Mouse (Mus musculus): Measurements from ENCODE around the gene Trim30d. TPM values are rescaled to one million over a fixed set of nuclear protein-coding genes. Genes with fewer than 3 reads are reported as not detected.
A peak's percentile ranks its signal among the peaks of the same experiment; 100 is the strongest.
"Not testable (repeated sequence)": the region's sequence is repeated elsewhere in the genome, so short reads cannot be mapped to it uniquely, and the experiment has no call there.

Gene Trim30d
- 12.2 and 12.4 TPM in 2 replicates for total RNA-seq (2017)

DNA sequence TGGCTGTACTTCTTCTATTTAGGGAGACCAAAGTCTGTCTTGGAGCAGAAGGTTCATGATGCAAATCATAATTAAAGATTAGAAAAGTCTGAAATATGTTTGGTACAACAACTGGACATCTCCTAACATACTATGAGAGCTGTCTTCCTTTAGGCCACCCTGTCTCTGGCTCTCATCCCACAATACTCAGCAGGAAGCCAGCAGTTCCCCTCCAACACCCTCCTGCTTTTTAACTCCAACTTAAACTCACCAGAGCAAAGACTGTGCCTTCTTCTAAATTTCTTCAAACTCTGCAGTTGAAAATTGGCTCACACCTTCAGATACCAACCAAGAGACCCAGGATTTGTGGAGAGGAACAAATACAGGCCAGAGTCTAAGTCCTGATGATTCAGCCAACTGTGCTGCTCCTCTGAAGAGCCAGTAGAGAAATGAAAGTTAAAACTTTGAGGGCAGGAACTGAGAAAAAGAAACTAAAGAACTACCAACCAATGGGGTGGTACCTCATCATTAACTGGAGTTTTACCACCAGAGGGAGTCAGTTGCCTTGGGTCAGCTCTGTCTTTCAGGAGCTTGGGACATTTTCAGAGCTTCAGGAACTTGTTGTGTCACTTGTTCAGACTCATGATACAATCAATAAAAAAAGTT, at the start of gene Trim30d:
TSS of gene Trim30d (minus strand) at position 429 of the 645 bp plus-strand sequence.
- ATAC-seq (replicated peaks; ENCODE audit: low read depth, poor library complexity, severe bottlenecking), result peak; percentile 100

DNA sequence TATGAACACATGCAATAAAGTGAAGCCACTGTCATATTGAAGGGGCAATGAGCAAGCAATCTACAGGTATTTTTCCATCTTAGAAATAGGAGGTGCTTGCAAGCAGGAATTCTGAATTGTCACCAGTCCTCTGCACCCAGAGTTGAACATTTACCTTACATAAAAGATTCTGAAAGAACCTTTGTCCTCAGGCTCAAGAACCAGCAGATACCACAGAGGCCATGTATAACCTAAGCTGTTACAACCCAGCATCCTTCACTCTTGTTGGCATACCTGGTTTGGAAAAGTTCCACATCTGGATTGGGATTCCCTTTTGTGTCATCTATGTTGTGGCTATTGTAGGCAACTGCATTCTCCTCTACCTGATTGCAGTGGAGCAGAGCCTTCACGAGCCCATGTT, 45.1 kb upstream of the Trim30d start:
- ATAC-seq (replicated peaks; ENCODE audit: low read depth, poor library complexity, severe bottlenecking), result no peak

DNA sequence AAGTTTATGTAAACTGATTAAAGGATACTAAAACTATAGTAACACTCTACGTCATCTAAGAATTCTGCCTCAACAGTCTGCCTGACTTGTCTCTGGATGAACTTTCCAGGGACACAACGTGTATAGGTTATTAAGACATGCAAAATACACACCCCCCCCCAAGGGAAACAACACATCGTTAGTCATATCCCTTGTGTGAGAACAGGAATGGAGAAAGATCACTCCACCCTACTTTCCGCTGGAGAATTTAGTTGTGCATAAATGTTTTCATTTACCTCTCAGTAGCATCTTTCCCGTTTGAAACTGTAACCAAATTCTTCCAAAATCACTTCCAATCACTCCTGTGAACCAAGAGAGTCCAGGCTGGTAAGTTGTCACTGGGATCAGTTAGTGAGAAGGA, 42.2 kb upstream of the Trim30d start, which contains the start of gene Olfr651:
TSS of gene Olfr651 (plus strand) at position 301 of the 400 bp plus-strand sequence.
- no peak for ATAC-seq (replicated peaks; ENCODE audit: low read depth, poor library complexity, severe bottlenecking)

DNA sequence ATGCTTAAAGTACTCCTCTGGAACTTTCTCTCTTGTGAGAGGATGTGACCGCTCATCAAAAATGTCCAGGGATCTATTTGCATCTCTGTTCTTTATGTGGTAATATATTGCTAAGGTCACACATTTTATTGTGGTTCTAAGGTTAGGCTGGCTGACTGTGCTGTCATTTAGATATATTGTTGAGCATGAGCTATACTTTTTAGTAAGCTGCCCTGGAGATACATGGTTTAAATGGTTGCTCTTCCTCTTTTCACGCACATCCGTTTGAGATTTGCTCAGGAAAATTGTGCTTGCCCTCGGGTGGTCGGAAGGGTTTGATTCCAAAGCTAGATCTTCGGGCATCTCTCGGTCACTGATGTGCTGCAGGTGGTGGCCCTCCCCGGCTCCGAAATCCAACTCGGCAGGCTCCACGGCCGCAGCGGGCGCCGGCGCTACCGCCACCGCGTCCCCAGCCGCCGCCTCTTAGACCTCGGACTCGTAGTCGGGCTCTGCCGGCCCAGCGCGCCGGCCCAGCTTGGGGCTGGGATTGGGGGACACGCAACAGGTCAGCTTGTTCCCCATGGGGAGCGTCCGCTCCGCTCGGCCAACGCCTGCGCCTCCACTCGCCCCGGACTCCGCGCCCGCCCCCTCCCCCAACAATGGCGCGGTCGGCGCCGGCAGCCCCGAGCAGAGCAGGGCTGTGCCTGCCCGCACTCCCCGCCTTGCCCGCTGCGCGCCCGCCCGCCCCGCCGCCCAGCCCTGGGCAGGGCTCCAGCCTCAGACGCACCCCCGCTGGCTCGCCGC, 5.9 kb downstream of the Trim30d start:
- no peak for ATAC-seq (replicated peaks; ENCODE audit: low read depth, poor library complexity, severe bottlenecking)

DNA sequence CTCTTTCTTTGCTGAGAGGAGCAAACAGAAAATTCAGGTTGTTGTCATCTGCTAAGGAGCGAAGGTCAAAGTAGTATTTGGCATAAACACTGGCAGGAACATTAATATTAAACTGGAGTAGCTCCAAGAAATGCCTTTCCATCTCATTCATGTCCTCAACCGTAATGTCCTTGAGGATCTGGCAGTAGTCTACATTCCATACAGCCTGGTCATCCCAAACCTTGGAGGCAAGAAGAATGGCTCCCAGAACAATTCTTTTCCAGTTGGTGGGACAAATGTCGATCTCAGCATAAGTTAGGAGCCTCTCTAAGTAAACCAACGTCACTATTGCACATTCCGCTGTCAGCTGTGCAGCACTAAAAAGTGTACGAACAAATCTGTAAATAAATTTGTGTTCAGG, 6.5 kb downstream of the Trim30d start:
- ATAC-seq (replicated peaks; ENCODE audit: low read depth, poor library complexity, severe bottlenecking), result not testable (repeated sequence)

DNA sequence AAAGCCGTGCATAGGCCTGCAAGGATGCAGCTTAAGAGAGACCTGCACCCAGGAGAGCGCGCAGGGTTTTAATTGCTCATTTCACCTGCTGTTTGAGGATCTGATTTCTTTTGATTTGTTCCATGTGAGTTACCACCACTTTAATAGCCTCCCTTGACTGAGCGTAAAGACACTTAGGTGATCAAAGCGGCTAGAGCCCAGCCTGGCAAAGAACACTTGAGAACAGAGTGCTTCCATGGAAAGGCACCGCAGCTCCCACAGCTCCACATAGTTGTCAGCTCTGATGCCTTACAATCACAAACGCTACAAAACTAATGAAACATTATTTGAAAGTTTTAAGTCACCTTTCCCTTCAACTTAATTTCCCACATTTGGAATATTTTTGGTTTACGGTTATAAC, 8.2 kb downstream of the Trim30d start:
- not testable (repeated sequence) for ATAC-seq (replicated peaks; ENCODE audit: low read depth, poor library complexity, severe bottlenecking)

DNA sequence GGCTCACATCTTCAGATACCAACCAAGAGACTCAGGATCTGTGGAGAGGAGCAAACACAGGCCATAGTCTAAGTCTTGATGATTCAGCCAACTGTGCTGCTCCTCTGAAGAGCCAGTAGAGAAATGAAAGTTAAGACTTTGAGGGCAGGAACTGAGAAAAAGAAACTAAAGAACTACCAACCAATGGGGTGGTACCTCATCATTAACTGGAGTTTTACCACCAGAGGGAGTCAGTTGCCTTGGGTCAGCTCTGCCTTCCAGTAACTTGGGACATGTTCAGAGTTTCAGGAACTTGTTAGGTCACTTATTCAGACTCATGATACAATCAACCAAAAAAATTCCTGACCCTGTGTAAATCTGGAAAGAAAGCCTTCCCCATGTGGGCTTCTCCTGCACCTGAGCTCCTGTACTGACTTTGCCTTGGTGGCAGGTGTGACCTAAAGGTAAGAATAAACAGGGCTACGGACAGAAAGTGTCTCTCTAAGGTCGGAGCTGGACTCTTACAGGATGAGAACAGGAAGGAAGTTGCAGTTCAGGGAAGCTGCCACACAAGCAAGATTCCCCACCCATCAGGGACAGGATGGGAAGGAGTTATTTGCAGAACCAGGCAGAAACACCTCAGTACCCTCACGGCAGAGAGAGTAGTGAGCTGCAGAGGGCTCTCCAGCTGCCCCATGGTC, 42.4 kb downstream of the Trim30d start, which contains the start of gene Trim30a:
TSS of gene Trim30a (minus strand) at position 129 of the 680 bp plus-strand sequence.
- ATAC-seq (replicated peaks; ENCODE audit: low read depth, poor library complexity, severe bottlenecking), result peak; percentile 98

DNA sequence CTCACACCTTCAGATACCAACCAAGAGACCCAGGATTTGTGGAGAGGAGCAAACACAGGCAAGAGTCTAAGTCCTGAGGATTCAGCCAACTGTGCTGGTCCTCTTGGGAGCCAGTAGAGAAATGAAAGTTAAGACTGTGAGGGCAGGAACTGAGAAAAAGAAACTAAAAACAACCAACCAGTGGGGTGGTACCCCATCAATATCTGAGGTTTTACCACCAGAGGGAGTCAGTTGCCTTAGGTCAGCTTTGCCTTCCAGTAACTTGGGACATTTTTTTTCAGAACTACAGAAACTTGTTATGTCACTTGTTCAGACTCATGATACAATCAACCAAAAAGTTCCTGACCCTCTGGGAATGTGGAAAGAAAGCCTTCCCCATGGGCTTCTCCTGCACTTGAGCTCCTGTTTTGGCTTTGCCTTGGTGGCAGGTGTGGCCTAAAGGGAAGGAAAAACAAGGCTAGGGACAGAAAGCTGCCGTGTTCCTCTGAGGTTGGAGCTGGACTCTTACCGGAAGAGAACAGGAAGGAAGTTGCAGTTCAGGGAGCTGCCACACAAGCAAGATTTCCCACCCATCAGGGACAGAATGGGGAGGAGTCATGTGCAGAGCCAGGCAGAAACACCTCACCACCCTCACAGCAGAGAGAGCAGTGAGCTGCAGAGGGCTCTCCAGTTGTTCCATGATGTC, 61.5 kb downstream of the Trim30d start:
- ATAC-seq (replicated peaks; ENCODE audit: low read depth, poor library complexity, severe bottlenecking), result peak; percentile 93

Other genes starting within 250 kb of the Trim30d start
- 6.3 and 8.4 TPM in 2 replicates for gene Trim5, start 219.8 kb downstream of the Trim30d start, total RNA-seq (2017)
- 62.4 and 67.9 TPM in 2 replicates for gene Trim12a, start 192.4 kb downstream of the Trim30d start, total RNA-seq (2017)
- gene Trim34b, start 178.4 kb downstream of the Trim30d start, total RNA-seq (2017), result 0.58 and 3.4 TPM in 2 replicates
- 25.4 and 31.8 TPM in 2 replicates for gene Trim12c, start 154.5 kb downstream of the Trim30d start, total RNA-seq (2017)
- gene Trim30b, start 138.0 kb downstream of the Trim30d start, total RNA-seq (2017), result 0.53 and 1.6 TPM in 2 replicates
- 0.27 and 1.5 TPM in 2 replicates for gene Trim30c, start 107.0 kb downstream of the Trim30d start, total RNA-seq (2017)
- gene Trim30a, start 42.7 kb downstream of the Trim30d start, total RNA-seq (2017), result 35.5 and 36.2 TPM in 2 replicates
- not detected in 2 replicates for gene Olfr651, start 42.3 kb upstream of the Trim30d start, total RNA-seq (2017)
- gene Olfr652, start 53.1 kb upstream of the Trim30d start, total RNA-seq (2017), result not detected in 2 replicates
- gene Olfr653, start 69.5 kb upstream of the Trim30d start, total RNA-seq (2017), result not detected in 2 replicates
- gene Olfr654, start 79.2 kb upstream of the Trim30d start, total RNA-seq (2017), result not detected in 2 replicates
- not detected in 2 replicates for gene Olfr655, start 93.9 kb upstream of the Trim30d start, total RNA-seq (2017)
- not detected in 2 replicates for gene Olfr656, start 106.1 kb upstream of the Trim30d start, total RNA-seq (2017)
- gene Olfr657, start 116.9 kb upstream of the Trim30d start, total RNA-seq (2017), result not detected in 2 replicates
- gene Olfr658, start 139.5 kb upstream of the Trim30d start, total RNA-seq (2017), result 0.18 and 0.39 TPM in 2 replicates
- gene Olfr659, start 158.9 kb upstream of the Trim30d start, total RNA-seq (2017), result not detected in 2 replicates
- gene Olfr661, start 178.7 kb upstream of the Trim30d start, total RNA-seq (2017), result not detected in 2 replicates